Mouse (Mus musculus): ENCODE measurements at regions not wholly inside any gene's neighbourhood (a gene's known extent, or its start where the extent isn't known, plus 50 kb on each side); places are given as distances from the start of the nearest gene placed in this dataset.

GRCm38 (mm10) chr5:64634721-64635120, 168.5 kb upstream of the Klf3 start:
- TF ChIP-seq CTCF (IDR thresholded peaks at IDR 0.05; ENCODE audit: extremely low read depth, insufficient read depth, low read length) (no peak), POLR2A (IDR thresholded peaks at IDR 0.05; ENCODE audit: extremely low read depth, insufficient read depth, low read length) (no peak)
- Histone ChIP-seq H3K4me1 (ENCODE audit: control insufficient read depth, insufficient read depth, low read length) (no peaks in the 10 kb centered on the region), H3K4me3 (ENCODE audit: insufficient read depth, low read length) (no peak overlapping the region), H3K27ac (ENCODE audit: insufficient read depth, low read length) (no peak overlapping the region)

- Histone ChIP-seq H3K4me1 (ENCODE audit: control insufficient read depth, insufficient read depth, low read length) (no peaks in the 10 kb centered on the region), H3K4me3 (ENCODE audit: insufficient read depth, low read length) (no peak overlapping the region), H3K27ac (ENCODE audit: insufficient read depth, low read length) (no peak overlapping the region)
- TF ChIP-seq POLR2A (IDR thresholded peaks at IDR 0.05; ENCODE audit: extremely low read depth, insufficient read depth, low read length) = no peak
- TF ChIP-seq CTCF (IDR thresholded peaks at IDR 0.05; ENCODE audit: extremely low read depth, insufficient read depth, low read length) = no peak
Measured at GRCm38 (mm10) chr5:64636301-64636700, 166.9 kb upstream of the Klf3 start.

GRCm38 (mm10) chr5:64643584-64643983, 159.6 kb upstream of the Klf3 start:
- Histone ChIP-seq H3K4me1 (ENCODE audit: control insufficient read depth, insufficient read depth, low read length) (no peaks in the 10 kb centered on the region), H3K4me3 (ENCODE audit: insufficient read depth, low read length) (no peak overlapping the region), H3K27ac (ENCODE audit: insufficient read depth, low read length) (no peak overlapping the region)
- TF ChIP-seq CTCF (IDR thresholded peaks at IDR 0.05; ENCODE audit: extremely low read depth, insufficient read depth, low read length) (no peak), POLR2A (IDR thresholded peaks at IDR 0.05; ENCODE audit: extremely low read depth, insufficient read depth, low read length) (no peak)

GRCm38 (mm10) chr5:64647417-64648125, 155.6 kb upstream of the Klf3 start:
- Histone ChIP-seq H3K4me3 (ENCODE audit: insufficient read depth, low read length) (0 out of 2 replicates have a peak overlapping the region, but pooled peaks have one; percentile 13), H3K4me1 (ENCODE audit: control insufficient read depth, insufficient read depth, low read length) (no peaks in the 10 kb centered on the region), H3K27ac (ENCODE audit: insufficient read depth, low read length) (no peak overlapping the region)
- TF ChIP-seq CTCF (IDR thresholded peaks at IDR 0.05; ENCODE audit: extremely low read depth, insufficient read depth, low read length) = no peak
- no peak for TF ChIP-seq POLR2A (IDR thresholded peaks at IDR 0.05; ENCODE audit: extremely low read depth, insufficient read depth, low read length)

- TF ChIP-seq POLR2A (IDR thresholded peaks at IDR 0.05; ENCODE audit: extremely low read depth, insufficient read depth, low read length) (no peak), CTCF (IDR thresholded peaks at IDR 0.05; ENCODE audit: extremely low read depth, insufficient read depth, low read length) (no peak)
- H3K4me3 ChIP-seq (ENCODE audit: insufficient read depth, low read length) = no peak overlapping the region
- no peak overlapping the region for H3K27ac ChIP-seq (ENCODE audit: insufficient read depth, low read length)
- no peaks in the 10 kb centered on the region for H3K4me1 ChIP-seq (ENCODE audit: control insufficient read depth, insufficient read depth, low read length)
Measured at GRCm38 (mm10) chr5:64648492-64648891, 154.7 kb upstream of the Klf3 start.

- no peak for TF ChIP-seq POLR2A (IDR thresholded peaks at IDR 0.05; ENCODE audit: extremely low read depth, insufficient read depth, low read length)
- no peaks in the 10 kb centered on the region for H3K4me1 ChIP-seq (ENCODE audit: control insufficient read depth, insufficient read depth, low read length)
- H3K27ac ChIP-seq (ENCODE audit: insufficient read depth, low read length) = no peak overlapping the region
- no peak overlapping the region for H3K4me3 ChIP-seq (ENCODE audit: insufficient read depth, low read length)
Measured at GRCm38 (mm10) chr5:64651407-64651806, 151.8 kb upstream of the Klf3 start.

- Histone ChIP-seq H3K27ac (ENCODE audit: insufficient read depth, low read length) (no peak overlapping the region), H3K4me1 (ENCODE audit: control insufficient read depth, insufficient read depth, low read length) (no peaks in the 10 kb centered on the region), H3K4me3 (ENCODE audit: insufficient read depth, low read length) (no peak overlapping the region)
- TF ChIP-seq POLR2A (IDR thresholded peaks at IDR 0.05; ENCODE audit: extremely low read depth, insufficient read depth, low read length) (no peak), CTCF (IDR thresholded peaks at IDR 0.05; ENCODE audit: extremely low read depth, insufficient read depth, low read length) (no peak)
Measured at GRCm38 (mm10) chr5:64653764-64654163, 149.4 kb upstream of the Klf3 start.

GRCm38 (mm10) chr5:64655286-64655685, 147.9 kb upstream of the Klf3 start:
- H3K4me1 ChIP-seq (ENCODE audit: control insufficient read depth, insufficient read depth, low read length) = no peaks in the 10 kb centered on the region
- no peak for TF ChIP-seq POLR2A (IDR thresholded peaks at IDR 0.05; ENCODE audit: extremely low read depth, insufficient read depth, low read length)
- no peak for TF ChIP-seq CTCF (IDR thresholded peaks at IDR 0.05; ENCODE audit: extremely low read depth, insufficient read depth, low read length)
- no peak overlapping the region for H3K27ac ChIP-seq (ENCODE audit: insufficient read depth, low read length)

GRCm38 (mm10) chr5:64661959-64662358, 141.2 kb upstream of the Klf3 start:
- no peak overlapping the region for H3K4me3 ChIP-seq (ENCODE audit: insufficient read depth, low read length)
- H3K27ac ChIP-seq (ENCODE audit: insufficient read depth, low read length) = no peak overlapping the region
- TF ChIP-seq CTCF (IDR thresholded peaks at IDR 0.05; ENCODE audit: extremely low read depth, insufficient read depth, low read length) (no peak), POLR2A (IDR thresholded peaks at IDR 0.05; ENCODE audit: extremely low read depth, insufficient read depth, low read length) (no peak)
- no peaks in the 10 kb centered on the region for H3K4me1 ChIP-seq (ENCODE audit: control insufficient read depth, insufficient read depth, low read length)

More at GRCm38 (mm10) chr5:64655286-64655685, 147.9 kb upstream of the Klf3 start:
- H3K4me3 ChIP-seq (ENCODE audit: insufficient read depth, low read length) = no peak overlapping the region

- H3K4me3 ChIP-seq (ENCODE audit: insufficient read depth, low read length) = no peak overlapping the region
- no peak overlapping the region for H3K27ac ChIP-seq (ENCODE audit: insufficient read depth, low read length)
- TF ChIP-seq POLR2A (IDR thresholded peaks at IDR 0.05; ENCODE audit: extremely low read depth, insufficient read depth, low read length) (no peak), CTCF (IDR thresholded peaks at IDR 0.05; ENCODE audit: extremely low read depth, insufficient read depth, low read length) (no peak)
- H3K4me1 ChIP-seq (ENCODE audit: control insufficient read depth, insufficient read depth, low read length) = no peaks in the 10 kb centered on the region
Measured at GRCm38 (mm10) chr5:64662476-64662875, 140.7 kb upstream of the Klf3 start.
